Mouse (Mus musculus): Measurements from ENCODE around the gene Mad1l1. TPM values are rescaled to one million over a fixed set of nuclear protein-coding genes. Genes with fewer than 3 reads are reported as not detected.
A peak's percentile ranks its signal among the peaks of the same experiment; 100 is the strongest.

Gene Mad1l1
- total and polyA plus RNA-seq, 3 experiments = 40.5 to 65.2 TPM; not detected in 1

GRCm38 (mm10) chr5:140150136-140150535 lies 171.2 kb downstream of the Mad1l1 start:
- H3K79me2 ChIP-seq (ENCODE audit: control insufficient read depth, insufficient read depth, low read length, poor library complexity) = no peaks in the 10 kb centered on the region
- no peaks in the 10 kb centered on the region for H3K9me3 ChIP-seq (replicated peaks; ENCODE audit: insufficient read depth, low read length)
- H3K27ac ChIP-seq (ENCODE audit: control insufficient read depth, low read depth, low read length) = no peak overlapping the region
- TF ChIP-seq KAT2A (conservative IDR thresholded peaks at IDR 0.05; ENCODE audit: low read depth, low read length) = no peak
- no peak for TF ChIP-seq SMC3 (IDR thresholded peaks at IDR 0.05; ENCODE audit: low read depth, low read length)
- TF ChIP-seq POLR2AphosphoS2 (IDR thresholded peaks at IDR 0.05; ENCODE audit: low read length) = no peak
- no peak for TF ChIP-seq ZNF384 (IDR thresholded peaks at IDR 0.05; ENCODE audit: low read depth, low read length)
- no peak for TF ChIP-seq GABPA (IDR thresholded peaks at IDR 0.05; ENCODE audit: low read depth, low read length)
- no peak for TF ChIP-seq MAFK (IDR thresholded peaks at IDR 0.05; ENCODE audit: borderline replicate concordance, low read depth, low read length)
- no peak for TF ChIP-seq ZKSCAN1 (IDR thresholded peaks at IDR 0.05; ENCODE audit: low read depth, low read length)
- no peak for TF ChIP-seq E2F4 (IDR thresholded peaks at IDR 0.05; ENCODE audit: borderline replicate concordance, low read depth, low read length)
- no peak for TF ChIP-seq MEF2A (IDR thresholded peaks at IDR 0.05; ENCODE audit: extremely low read depth, insufficient replicate concordance, low read depth, low read length, poor library complexity, severe bottlenecking)
- no peak for TF ChIP-seq TCF12 (IDR thresholded peaks at IDR 0.05; ENCODE audit: low read depth, low read length)
- no peak for TF ChIP-seq RCOR1 (IDR thresholded peaks at IDR 0.05; ENCODE audit: low read depth, low read length)
- no peak for TF ChIP-seq USF1 (IDR thresholded peaks at IDR 0.05; ENCODE audit: low read depth, low read length)
- TF ChIP-seq MXI1 (IDR thresholded peaks at IDR 0.05; ENCODE audit: low read depth, low read length) = no peak
- H3K4me1 ChIP-seq (ENCODE audit: control insufficient read depth in 1 of 2, insufficient read depth in 2 of 2, low read length in 2 of 2) = peaks cover 5 to 41% of the 10 kb centered on the region in 2 experiments
- H3K27me3 ChIP-seq (ENCODE audit: control insufficient read depth in 1 of 2, insufficient read depth in 2 of 2, low read length in 2 of 2) = no peaks in the 10 kb centered on the region
- peaks cover 0 to 29% of the 10 kb centered on the region in 2 experiments; a peak in 3 of 4 replicates for H3K36me3 ChIP-seq (ENCODE audit: control insufficient read depth in 1 of 2, insufficient read depth in 2 of 2, low read length in 2 of 2)
- H3K4me3 ChIP-seq (ENCODE audit: control insufficient read depth in 1 of 2, insufficient read depth in 1 of 2, low read depth in 2 of 2, low read length in 2 of 2) = no peak overlapping the region
- no peak for DNase-seq (ENCODE audit: low read depth, low spot score)
- no peak overlapping the region for H3K9ac ChIP-seq (ENCODE audit: control insufficient read depth, low read depth, low read length, poor library complexity, severe bottlenecking)

- peaks cover 3 to 40% of the 10 kb centered on the region in 2 experiments for H3K4me1 ChIP-seq (ENCODE audit: control insufficient read depth in 1 of 2, insufficient read depth in 2 of 2, low read length in 2 of 2)
- no peak overlapping the region for H3K4me3 ChIP-seq (ENCODE audit: control insufficient read depth in 1 of 2, insufficient read depth in 1 of 2, low read depth in 2 of 2, low read length in 2 of 2)
- no peaks in the 10 kb centered on the region for H3K79me2 ChIP-seq (ENCODE audit: control insufficient read depth, insufficient read depth, low read length, poor library complexity)
- DNase-seq (ENCODE audit: low read depth, low spot score) = peak; percentile 55
- no peaks in the 10 kb centered on the region for H3K27me3 ChIP-seq (ENCODE audit: control insufficient read depth in 1 of 2, insufficient read depth in 2 of 2, low read length in 2 of 2)
- H3K27ac ChIP-seq (ENCODE audit: control insufficient read depth, low read depth, low read length) = no peak overlapping the region
- TF ChIP-seq ZMIZ1 (IDR thresholded peaks at IDR 0.05; ENCODE audit: low read depth, low read length) (no peak), MAX (IDR thresholded peaks at IDR 0.05; ENCODE audit: low read length) (no peak), TAL1 (IDR thresholded peaks at IDR 0.05; ENCODE audit: low read length) (no peak; the same call in 1 of the 2 replicates), E2F4 (IDR thresholded peaks at IDR 0.05; ENCODE audit: borderline replicate concordance, low read depth, low read length) (no peak), SMC3 (IDR thresholded peaks at IDR 0.05; ENCODE audit: low read depth, low read length) (no peak), EP300 (IDR thresholded peaks at IDR 0.05; ENCODE audit: low read depth in 1 of 2, low read length in 2 of 2) (peak in 1 of 2 experiments; percentile 25; a peak in 1 of 4 replicates)
- H3K9me3 ChIP-seq (replicated peaks; ENCODE audit: insufficient read depth, low read length) = no peaks in the 10 kb centered on the region
- peaks cover 0 to 27% of the 10 kb centered on the region in 2 experiments; a peak in 3 of 4 replicates for H3K36me3 ChIP-seq (ENCODE audit: control insufficient read depth in 1 of 2, insufficient read depth in 2 of 2, low read length in 2 of 2)
- H3K9ac ChIP-seq (ENCODE audit: control insufficient read depth, low read depth, low read length, poor library complexity, severe bottlenecking) = no peak overlapping the region
These were observed 172.1 kb downstream of the Mad1l1 start for GRCm38 (mm10) chr5:140149298-140149697.

All from MEL (cell line).